Mouse (Mus musculus): Measurements from ENCODE around the gene Dqx1.

DNA sequence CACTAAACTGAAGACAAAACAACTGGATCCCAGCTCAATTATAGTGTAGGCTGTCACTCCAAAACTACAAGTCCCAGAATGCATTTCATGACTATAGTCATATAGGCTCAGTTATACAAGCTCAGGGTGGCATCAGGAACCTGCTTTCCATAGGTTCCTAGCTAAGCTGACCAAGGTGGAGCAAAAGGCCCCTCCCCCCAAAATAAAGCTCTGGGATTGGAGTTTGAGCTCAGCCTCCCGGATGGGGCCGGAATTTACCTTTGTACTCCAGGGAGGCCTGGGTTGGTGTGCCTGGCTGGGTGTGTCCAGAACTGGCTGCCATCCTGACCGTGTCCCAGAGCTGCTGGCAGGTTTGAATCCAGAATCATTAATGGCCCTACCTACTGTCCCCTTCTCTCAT is at the start of gene Dqx1:
- TF ChIP-seq MYOD1 (IDR thresholded peaks at IDR 0.05; ENCODE audit: control insufficient read depth, insufficient read length, low read depth): no peak
- TF ChIP-seq CTCF (IDR thresholded peaks at IDR 0.05; ENCODE audit: control insufficient read depth, insufficient read depth, insufficient read length): no peak
- no peak for TF ChIP-seq MYOG (IDR thresholded peaks at IDR 0.05; ENCODE audit: control insufficient read depth, extremely low read depth, insufficient read length)
- no peak for TF ChIP-seq CEBPB (IDR thresholded peaks at IDR 0.05; ENCODE audit: low read depth)
- no peak for TF ChIP-seq MAX (IDR thresholded peaks at IDR 0.05)
- TF ChIP-seq USF1 (IDR thresholded peaks at IDR 0.05; ENCODE audit: low read depth): no peak
- TF ChIP-seq FOSL1 (IDR thresholded peaks at IDR 0.05; ENCODE audit: insufficient read depth, low read length, poor library complexity, severe bottlenecking): no peak

Measured in C2C12 (cell line).